Comparison of ENCODE assay signal across 1 mouse cellular context in the genomic region with DNA sequence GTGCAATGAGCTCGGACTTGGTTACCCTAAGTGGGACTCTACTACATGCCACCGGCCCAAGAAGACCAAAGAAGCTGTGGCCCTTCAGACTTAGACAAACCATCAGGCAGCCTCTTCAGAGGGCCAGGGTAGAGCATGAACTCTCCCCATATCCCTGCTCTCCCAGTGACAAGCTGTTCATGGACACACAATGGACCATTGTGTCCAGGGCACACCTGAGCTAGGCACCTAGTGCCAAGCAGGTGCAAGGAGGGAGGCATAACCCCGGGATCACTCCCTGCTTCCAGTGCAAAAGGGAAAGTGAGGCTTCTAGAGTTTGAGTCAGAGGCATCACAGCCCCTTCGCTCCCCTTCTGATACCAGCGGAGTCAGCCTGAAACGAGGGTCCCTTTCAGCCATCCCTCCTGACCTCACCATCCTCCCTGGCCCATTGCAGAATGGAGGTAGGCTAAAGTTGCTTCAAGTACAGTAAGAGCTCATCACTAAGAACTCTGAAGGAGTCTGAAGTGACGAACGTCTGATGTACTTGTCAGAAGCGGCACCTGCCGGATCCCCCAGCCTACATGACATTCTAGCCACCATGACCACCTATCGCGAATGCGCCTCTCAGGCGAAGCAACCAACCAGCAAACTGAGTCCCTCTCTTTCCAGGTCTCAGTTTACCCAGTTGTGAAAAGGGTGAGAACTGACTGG.
TF ChIP-seq lines count a peak whose summit lies in the region.

No protein-coding gene starts in this region.

TF ChIP-seq in CH12.LX, 34 proteins besides CTCF, POLR2A, EP300 and RAD21 (continued from another document):
- TF ChIP-seq CHD1 (IDR thresholded peaks at IDR 0.05; ENCODE audit: low read depth, low read length) (no peak), NRF1 (IDR thresholded peaks at IDR 0.05; ENCODE audit: low read depth, low read length) (no peak), USF2 (conservative IDR thresholded peaks at IDR 0.05; ENCODE audit: low read depth, low read length) (no peak), BHLHE40 (IDR thresholded peaks at IDR 0.05; ENCODE audit: low read depth, low read length) (no peak), MAZ (IDR thresholded peaks at IDR 0.05; ENCODE audit: low read depth, low read length) (no peak), MYC (IDR thresholded peaks at IDR 0.05; ENCODE audit: low read depth, low read length) (no peak), CHD2 (IDR thresholded peaks at IDR 0.05; ENCODE audit: low read length) (no peak), GABPA (IDR thresholded peaks at IDR 0.05; ENCODE audit: insufficient replicate concordance, low read depth, low read length) (no peak), ETS1 (conservative IDR thresholded peaks at IDR 0.05; ENCODE audit: low read depth, low read length) (no peak), RCOR1 (conservative IDR thresholded peaks at IDR 0.05; ENCODE audit: low read depth, low read length) (no peak), POLR2AphosphoS2 (IDR thresholded peaks at IDR 0.05; ENCODE audit: low read depth, low read length) (no peak), ZC3H11A (IDR thresholded peaks at IDR 0.05; ENCODE audit: low read depth, low read length) (no peak)
